Mouse (Mus musculus) cortical plate, adult 2 months (tissue): ENCODE results near the gene Csnk1d. TPM values are rescaled to one million over a fixed set of nuclear protein-coding genes. Genes with fewer than 3 reads are reported as not detected.

ENCODE experiments used
- H3K27ac ChIP-seq: fragments of 200-500 bp; 2 replicates; pipeline ENCODE4 v1.5.1; 2012; ENCODE audit warnings: low read length, control low read depth, inconsistent platforms; ENCODE audit not compliant: insufficient read depth
- H3K4me1 ChIP-seq: fragments of 200-500 bp; 2 replicates; pipeline ENCODE4 v1.6.1; 2011; ENCODE audit warnings: low read length; ENCODE audit not compliant: control insufficient read depth, insufficient read depth
- H3K4me3 ChIP-seq: fragments of 200-500 bp; 2 replicates; pipeline ENCODE4 v1.5.1; 2011; ENCODE audit warnings: mild to moderate bottlenecking, low read length, control low read depth; ENCODE audit not compliant: insufficient read depth
- CTCF ChIP-seq: fragments of 200-500 bp; IDR thresholded peaks from 2 replicates; pipeline ENCODE4 v1.5.1; 2011; ENCODE audit warnings: mild to moderate bottlenecking, control low read depth, low read length; ENCODE audit not compliant: insufficient read depth; ENCODE audit errors: extremely low read depth
- POLR2A ChIP-seq: fragments of 200-500 bp; IDR thresholded peaks from 2 replicates; pipeline ENCODE4 v1.6.1; 2011; ENCODE audit warnings: mild to moderate bottlenecking, low read length, control low read depth; ENCODE audit not compliant: insufficient read depth; ENCODE audit errors: extremely low read depth
- polyA plus RNA-seq: library from polyadenylated mRNA; depleted of rRNA; stranded (reverse); fragments of >200 nt; gene quantifications from 2 replicates; pipeline ENCODE4 v1.2.3, GENCODE M21; 2012

Gene Csnk1d
- polyA plus RNA-seq, 1 experiment, result 110 TPM

GRCm38 (mm10) chr11:120971237-120971636 lies 19.9 kb downstream of the Csnk1d start:
- no peak overlapping the region for H3K4me3 ChIP-seq
- no peak for TF ChIP-seq POLR2A
- no peak for TF ChIP-seq CTCF
- H3K4me1 ChIP-seq, result no peaks in the 10 kb centered on the region; the same call in 1 of the 2 replicates
- no peak overlapping the region for H3K27ac ChIP-seq

GRCm38 (mm10) chr11:120969742-120970141 lies 21.4 kb downstream of the Csnk1d start:
- no peak overlapping the region for H3K4me3 ChIP-seq
- H3K27ac ChIP-seq, result no peak overlapping the region
- TF ChIP-seq CTCF (no peak), POLR2A (no peak)
- 0 out of 2 replicates have a peak, but pooled peaks cover 2% of the 10 kb centered on the region for H3K4me1 ChIP-seq

- TF ChIP-seq POLR2A (no peak), CTCF (no peak)
- Histone ChIP-seq H3K27ac (no peak overlapping the region), H3K4me3 (no peak overlapping the region), H3K4me1 (peaks cover 4% of the 10 kb centered on the region; the same call in 1 of the 2 replicates)
These were observed 25.5 kb downstream of the Csnk1d start for GRCm38 (mm10) chr11:120965587-120965986.

- TF ChIP-seq CTCF (no peak), POLR2A (no peak)
- Histone ChIP-seq H3K4me3 (no peak overlapping the region), H3K27ac (no peak overlapping the region), H3K4me1 (peaks cover 4% of the 10 kb centered on the region; the same call in 1 of the 2 replicates)
These were observed 26.7 kb downstream of the Csnk1d start for GRCm38 (mm10) chr11:120964195-120965157.

GRCm38 (mm10) chr11:120962909-120963308 lies 28.2 kb downstream of the Csnk1d start:
- H3K4me1 ChIP-seq, result peaks cover 4% of the 10 kb centered on the region; the same call in 1 of the 2 replicates
- H3K4me3 ChIP-seq, result no peak overlapping the region
- H3K27ac ChIP-seq, result no peak overlapping the region
- TF ChIP-seq CTCF (no peak), POLR2A (no peak)

GRCm38 (mm10) chr11:120962050-120962771 lies 28.9 kb downstream of the Csnk1d start:
- H3K4me1 ChIP-seq, result peaks cover 4% of the 10 kb centered on the region; the same call in 1 of the 2 replicates
- no peak overlapping the region for H3K4me3 ChIP-seq
- no peak overlapping the region for H3K27ac ChIP-seq
- TF ChIP-seq CTCF (no peak), POLR2A (no peak)

- Histone ChIP-seq H3K4me1 (peaks cover 4% of the 10 kb centered on the region; the same call in 1 of the 2 replicates), H3K4me3 (no peak overlapping the region), H3K27ac (no peak overlapping the region)
- no peak for TF ChIP-seq CTCF
- no peak for TF ChIP-seq POLR2A
These were observed 29.5 kb downstream of the Csnk1d start for GRCm38 (mm10) chr11:120961594-120961993.

GRCm38 (mm10) chr11:120960248-120960647 lies 30.9 kb downstream of the Csnk1d start:
- Histone ChIP-seq H3K27ac (no peak overlapping the region), H3K4me1 (peaks cover 4% of the 10 kb centered on the region; the same call in 1 of the 2 replicates), H3K4me3 (no peak overlapping the region)
- no peak for TF ChIP-seq CTCF
- no peak for TF ChIP-seq POLR2A

- no peak overlapping the region for H3K27ac ChIP-seq
- no peak overlapping the region for H3K4me3 ChIP-seq
- H3K4me1 ChIP-seq, result peaks cover 2% of the 10 kb centered on the region; the same call in 1 of the 2 replicates
- TF ChIP-seq CTCF, result no peak
These were observed 31.6 kb downstream of the Csnk1d start for GRCm38 (mm10) chr11:120959564-120959963.

- Histone ChIP-seq H3K4me1 (no peaks in the 10 kb centered on the region), H3K27ac (no peak overlapping the region), H3K4me3 (no peak overlapping the region)
- TF ChIP-seq POLR2A, result no peak
- no peak for TF ChIP-seq CTCF
These were observed 32.1 kb downstream of the Csnk1d start for GRCm38 (mm10) chr11:120959066-120959465.
